Mouse (Mus musculus): ENCODE results near the gene Vcl. TPM values are rescaled to one million over a fixed set of nuclear protein-coding genes. Genes with fewer than 3 reads are reported as not detected.

Vcl gene
- polyA plus RNA-seq, 1 experiment: 30.6 TPM

DNA sequence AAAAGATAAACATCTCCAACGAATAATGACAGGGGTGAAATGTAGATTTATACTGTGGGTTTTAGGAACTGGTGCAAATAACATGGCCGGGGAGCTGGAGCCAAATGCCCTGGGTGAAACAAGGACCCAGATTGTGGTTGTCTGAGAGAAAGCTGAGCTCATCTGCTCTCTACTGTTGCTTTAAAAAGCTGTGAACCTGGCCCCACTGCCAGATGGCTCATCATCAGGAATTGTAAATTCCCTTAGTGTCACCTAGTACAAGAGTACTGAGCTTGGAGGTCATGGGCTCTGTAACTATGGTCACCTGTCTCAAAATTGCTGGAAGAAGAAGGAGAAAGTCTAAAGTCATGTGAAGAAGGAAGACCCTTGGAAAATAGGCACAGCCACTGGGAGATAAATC is 129.8 kb downstream of the Vcl start:
- DNase-seq: no peak
- H3K27ac ChIP-seq (ENCODE audit: insufficient read depth, low read depth, low read length): no peak overlapping the region
- H3K27me3 ChIP-seq (replicated peaks; ENCODE audit: control insufficient read depth, insufficient read depth, low read length): no peaks in the 10 kb centered on the region
- no peak overlapping the region for H3K4me3 ChIP-seq (ENCODE audit: insufficient read depth, low read depth, low read length)
- H3K36me3 ChIP-seq (ENCODE audit: control insufficient read depth, insufficient read depth, low read length): no peaks in the 10 kb centered on the region
- TF ChIP-seq CTCF (conservative IDR thresholded peaks at IDR 0.05; ENCODE audit: insufficient read depth, insufficient read length, low read depth, low read length) (no peak), POLR2A (IDR thresholded peaks at IDR 0.05; ENCODE audit: low read depth, low read length) (no peak)
- no peaks in the 10 kb centered on the region for H3K4me1 ChIP-seq (ENCODE audit: control insufficient read depth, insufficient read depth, low read length)
- WGBS: 75% methylated on average over 2 of the region's 2 CpGs

DNA sequence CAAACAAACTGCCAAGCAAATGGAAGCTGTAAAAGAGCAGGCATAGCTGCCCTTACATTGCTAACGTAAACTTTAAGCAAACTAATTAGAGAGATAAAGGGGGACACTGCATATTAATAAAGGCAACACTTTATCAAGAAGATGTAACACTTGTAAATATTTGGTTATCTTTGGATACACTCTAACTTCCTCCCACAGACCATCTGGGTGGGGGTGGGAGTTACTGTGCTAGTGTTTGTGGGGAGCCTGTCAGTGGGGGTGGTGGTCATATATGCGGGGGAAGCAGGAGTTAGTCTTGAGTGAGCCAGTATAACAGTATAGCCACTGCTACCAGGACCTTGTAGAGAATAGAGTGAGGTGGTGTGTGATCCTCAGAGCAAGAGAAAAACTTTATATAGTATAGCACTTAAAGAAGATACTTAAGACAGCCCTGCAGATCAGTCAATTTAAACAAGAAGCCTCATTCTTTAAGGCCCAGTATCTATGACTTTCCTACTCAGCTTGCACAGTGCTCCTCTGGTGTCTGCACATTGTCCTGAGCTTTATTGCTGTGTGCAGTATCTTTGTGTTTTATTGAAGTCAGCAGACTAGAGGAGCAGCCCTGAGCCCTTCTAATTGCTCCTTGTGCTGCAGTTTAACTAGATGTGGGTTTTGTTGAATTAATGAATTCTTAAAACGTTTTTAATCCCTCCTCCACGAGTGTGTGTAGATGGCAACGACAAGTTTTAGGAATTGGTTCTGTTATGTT is 133.7 kb downstream of the Vcl start:
- Histone ChIP-seq H3K36me3 (ENCODE audit: control insufficient read depth, insufficient read depth, low read length) (no peaks in the 10 kb centered on the region), H3K4me1 (ENCODE audit: control insufficient read depth, insufficient read depth, low read length) (no peaks in the 10 kb centered on the region), H3K4me3 (ENCODE audit: insufficient read depth, low read depth, low read length) (no peak overlapping the region), H3K27me3 (replicated peaks; ENCODE audit: control insufficient read depth, insufficient read depth, low read length) (no peaks in the 10 kb centered on the region), H3K27ac (ENCODE audit: insufficient read depth, low read depth, low read length) (no peak overlapping the region)
- 72% methylated on average over 5 of the region's 5 CpGs for WGBS
- TF ChIP-seq POLR2A (IDR thresholded peaks at IDR 0.05; ENCODE audit: low read depth, low read length) (no peak), CTCF (conservative IDR thresholded peaks at IDR 0.05; ENCODE audit: insufficient read depth, insufficient read length, low read depth, low read length) (no peak)
- DNase-seq: no peak

DNA sequence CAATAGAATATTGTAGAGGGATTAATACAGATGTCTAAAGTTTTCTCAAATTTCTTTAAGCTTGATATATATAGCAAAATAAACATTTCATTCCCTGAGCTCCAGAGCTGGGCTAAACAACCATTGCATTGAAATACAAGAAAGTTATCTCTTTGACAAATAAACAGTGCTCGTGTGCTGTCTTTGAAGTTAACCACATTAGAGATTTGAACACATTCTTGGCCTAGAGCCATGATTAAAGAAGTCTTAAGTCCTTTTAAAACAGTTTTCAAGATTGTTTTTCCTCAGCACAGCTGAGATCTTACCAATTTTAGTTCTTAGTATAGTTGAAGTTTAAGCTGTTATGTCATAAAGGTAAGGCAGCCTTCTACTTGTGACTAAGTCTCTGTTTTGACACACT is 135.1 kb downstream of the Vcl start:
- 24% methylated on average over 1 of the region's 1 CpGs for WGBS
- DNase-seq: peak; percentile 26
- no peak overlapping the region for H3K4me3 ChIP-seq (ENCODE audit: insufficient read depth, low read depth, low read length)

DNA sequence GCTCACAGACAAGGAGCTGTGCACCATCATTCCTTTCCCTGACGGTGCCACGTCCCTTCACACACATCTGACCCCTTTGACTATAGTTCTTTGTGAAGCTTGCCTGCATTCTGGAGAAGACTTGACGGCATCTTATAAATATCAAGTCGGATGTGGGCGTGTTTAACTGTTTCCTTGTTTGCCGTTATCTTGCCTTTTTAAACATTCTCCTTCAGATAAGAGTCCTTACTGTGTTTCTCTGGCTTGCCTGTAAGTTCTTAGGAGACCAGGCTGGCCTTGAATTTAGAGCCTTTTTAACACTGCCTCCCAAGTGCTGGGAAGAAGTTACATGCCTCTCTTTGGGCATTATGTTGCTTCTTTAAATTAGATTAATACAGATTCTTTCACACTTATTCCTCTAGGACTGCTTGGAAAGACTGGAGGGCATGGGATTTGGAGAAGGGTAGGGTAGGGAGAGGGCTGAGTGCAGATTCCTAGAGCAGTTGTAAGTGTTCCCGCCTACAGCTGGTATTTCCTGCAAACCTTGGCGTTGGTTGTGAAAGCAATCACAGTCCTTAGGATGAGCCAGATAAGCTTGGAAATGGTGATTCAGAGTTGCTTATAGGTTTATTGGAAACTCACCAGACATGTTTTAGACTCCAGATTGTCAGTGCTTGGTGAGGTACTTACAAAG is 136.4 kb downstream of the Vcl start:
- no peak for TF ChIP-seq CTCF (conservative IDR thresholded peaks at IDR 0.05; ENCODE audit: insufficient read depth, insufficient read length, low read depth, low read length)
- TF ChIP-seq POLR2A (IDR thresholded peaks at IDR 0.05; ENCODE audit: low read depth, low read length): no peak
- Histone ChIP-seq H3K4me1 (ENCODE audit: control insufficient read depth, insufficient read depth, low read length) (no peaks in the 10 kb centered on the region), H3K4me3 (ENCODE audit: insufficient read depth, low read depth, low read length) (no peak overlapping the region), H3K27ac (ENCODE audit: insufficient read depth, low read depth, low read length) (no peak overlapping the region), H3K27me3 (replicated peaks; ENCODE audit: control insufficient read depth, insufficient read depth, low read length) (no peaks in the 10 kb centered on the region), H3K36me3 (ENCODE audit: control insufficient read depth, insufficient read depth, low read length) (no peaks in the 10 kb centered on the region)
- 64% methylated on average over 8 of the region's 8 CpGs for WGBS
- no peak for DNase-seq

More for the DNA sequence above, 135.1 kb downstream of the Vcl start:
- Histone ChIP-seq H3K27me3 (replicated peaks; ENCODE audit: control insufficient read depth, insufficient read depth, low read length) (no peaks in the 10 kb centered on the region), H3K36me3 (ENCODE audit: control insufficient read depth, insufficient read depth, low read length) (no peaks in the 10 kb centered on the region), H3K4me1 (ENCODE audit: control insufficient read depth, insufficient read depth, low read length) (no peaks in the 10 kb centered on the region), H3K27ac (ENCODE audit: insufficient read depth, low read depth, low read length) (no peak overlapping the region)
- no peak for TF ChIP-seq CTCF (conservative IDR thresholded peaks at IDR 0.05; ENCODE audit: insufficient read depth, insufficient read length, low read depth, low read length)
- TF ChIP-seq POLR2A (IDR thresholded peaks at IDR 0.05; ENCODE audit: low read depth, low read length): no peak

DNA sequence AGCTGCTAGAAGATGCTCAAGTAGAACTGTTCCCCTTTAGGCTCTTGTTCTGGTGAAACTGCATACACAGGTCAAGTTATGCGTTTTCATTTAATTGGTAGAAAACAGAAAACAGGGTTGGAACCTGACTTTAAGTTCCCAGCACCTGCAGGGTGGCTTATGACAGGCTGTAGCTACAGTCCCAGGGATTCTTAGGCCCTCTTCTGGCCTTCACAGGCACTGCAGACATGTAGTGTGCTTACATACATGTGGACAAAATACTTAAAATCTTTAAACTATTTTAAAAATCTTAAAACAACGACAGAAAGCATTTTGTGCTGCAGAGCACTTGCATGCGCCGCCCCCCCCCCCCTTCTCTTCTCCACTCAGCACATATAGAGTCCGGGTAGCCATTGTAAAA is 140.4 kb downstream of the Vcl start:
- no peak overlapping the region for H3K4me3 ChIP-seq (ENCODE audit: insufficient read depth, low read depth, low read length)
- no peaks in the 10 kb centered on the region for H3K36me3 ChIP-seq (ENCODE audit: control insufficient read depth, insufficient read depth, low read length)
- no peak for TF ChIP-seq POLR2A (IDR thresholded peaks at IDR 0.05; ENCODE audit: low read depth, low read length)
- TF ChIP-seq CTCF (conservative IDR thresholded peaks at IDR 0.05; ENCODE audit: insufficient read depth, insufficient read length, low read depth, low read length): peak; percentile 16; the same call in 1 of the 2 replicates
- no peak for DNase-seq
- H3K4me1 ChIP-seq (ENCODE audit: control insufficient read depth, insufficient read depth, low read length): peaks cover 3% of the 10 kb centered on the region; the same call in 1 of the 2 replicates
- H3K27me3 ChIP-seq (replicated peaks; ENCODE audit: control insufficient read depth, insufficient read depth, low read length): no peaks in the 10 kb centered on the region
- no peak overlapping the region for H3K27ac ChIP-seq (ENCODE audit: insufficient read depth, low read depth, low read length)
- 89% methylated on average over 5 of the region's 5 CpGs for WGBS

DNA sequence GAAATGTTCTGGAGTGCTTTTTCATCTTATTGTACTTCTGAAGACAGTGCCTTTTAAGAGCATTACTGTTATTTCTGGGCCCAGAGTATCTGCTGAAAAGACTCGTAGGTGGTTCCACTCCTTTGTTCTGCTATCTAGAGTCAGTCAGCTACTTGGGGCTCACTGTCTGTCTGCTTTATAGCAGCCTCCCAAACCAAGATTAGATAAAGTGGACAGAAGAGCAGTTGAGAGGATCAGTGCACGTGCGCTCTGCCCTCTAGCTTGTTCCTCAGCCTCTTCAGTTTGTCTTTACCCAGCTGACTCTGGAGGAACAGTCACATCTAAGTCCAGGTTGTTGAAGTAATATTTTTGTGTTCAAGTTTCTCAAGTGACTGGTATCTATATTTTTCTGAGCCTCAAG is 144.8 kb downstream of the Vcl start:
- WGBS: 80% methylated on average over 3 of the region's 3 CpGs
- H3K27ac ChIP-seq (ENCODE audit: insufficient read depth, low read depth, low read length): no peak overlapping the region
- no peaks in the 10 kb centered on the region for H3K27me3 ChIP-seq (replicated peaks; ENCODE audit: control insufficient read depth, insufficient read depth, low read length)
- no peaks in the 10 kb centered on the region for H3K36me3 ChIP-seq (ENCODE audit: control insufficient read depth, insufficient read depth, low read length)
- H3K4me1 ChIP-seq (ENCODE audit: control insufficient read depth, insufficient read depth, low read length): peaks cover 6% of the 10 kb centered on the region
- no peak for DNase-seq
- H3K4me3 ChIP-seq (ENCODE audit: insufficient read depth, low read depth, low read length): no peak overlapping the region
- TF ChIP-seq CTCF (conservative IDR thresholded peaks at IDR 0.05; ENCODE audit: insufficient read depth, insufficient read length, low read depth, low read length) (no peak), POLR2A (IDR thresholded peaks at IDR 0.05; ENCODE audit: low read depth, low read length) (no peak)

Measured in kidney, adult 2 months (tissue).